Mouse (Mus musculus) C2C12 (cell line): ENCODE measurements at regions not wholly inside any gene's neighbourhood (a gene's known extent, or its start where the extent isn't known, plus 50 kb on each side); places are given as distances from the start of the nearest gene placed in this dataset.

Source experiments
- CTCF ChIP-seq: IDR thresholded peaks from one replicate; pipeline ENCODE4 v1.5.1; 2011; ENCODE audit not compliant: control insufficient read depth, insufficient read depth, insufficient read length
- MAX ChIP-seq: IDR thresholded peaks from one replicate; pipeline ENCODE4 v1.6.1; 2011; ENCODE audit warnings: mild to moderate bottlenecking, control low read depth
- MYOD1 ChIP-seq: IDR thresholded peaks from one replicate; pipeline ENCODE4 v1.6.1; 2011; ENCODE audit warnings: low read depth; ENCODE audit not compliant: control insufficient read depth, insufficient read length
- USF1 ChIP-seq: IDR thresholded peaks from one replicate; pipeline ENCODE4 v1.6.1; 2011; ENCODE audit warnings: low read depth, mild to moderate bottlenecking, control low read depth, moderate library complexity

DNA sequence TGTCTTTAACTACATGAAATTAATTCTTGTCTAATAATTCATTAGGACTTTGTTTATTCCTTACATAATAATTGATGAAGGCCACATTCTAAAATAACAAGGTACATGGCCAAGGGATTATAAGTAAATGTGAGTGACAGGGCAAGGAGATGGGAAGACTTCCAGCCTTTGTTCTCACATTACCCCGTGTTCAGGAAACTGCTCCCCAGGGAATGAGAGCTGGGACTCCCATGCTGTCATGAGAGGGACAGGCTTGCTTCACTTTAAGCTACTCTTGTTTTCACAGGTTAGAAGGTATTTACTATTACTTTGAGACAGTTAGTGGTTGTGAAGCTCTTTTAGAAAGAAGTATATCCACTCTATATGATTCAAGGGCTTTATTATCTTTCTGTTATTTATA, 55.8 kb upstream of the Ptger4 start:
- no peak for TF ChIP-seq MYOD1
- TF ChIP-seq CTCF, result no peak
- no peak for TF ChIP-seq USF1
- no peak for TF ChIP-seq MAX
